13 mouse cellular contexts compared by ENCODE assay signal in the genomic region with DNA sequence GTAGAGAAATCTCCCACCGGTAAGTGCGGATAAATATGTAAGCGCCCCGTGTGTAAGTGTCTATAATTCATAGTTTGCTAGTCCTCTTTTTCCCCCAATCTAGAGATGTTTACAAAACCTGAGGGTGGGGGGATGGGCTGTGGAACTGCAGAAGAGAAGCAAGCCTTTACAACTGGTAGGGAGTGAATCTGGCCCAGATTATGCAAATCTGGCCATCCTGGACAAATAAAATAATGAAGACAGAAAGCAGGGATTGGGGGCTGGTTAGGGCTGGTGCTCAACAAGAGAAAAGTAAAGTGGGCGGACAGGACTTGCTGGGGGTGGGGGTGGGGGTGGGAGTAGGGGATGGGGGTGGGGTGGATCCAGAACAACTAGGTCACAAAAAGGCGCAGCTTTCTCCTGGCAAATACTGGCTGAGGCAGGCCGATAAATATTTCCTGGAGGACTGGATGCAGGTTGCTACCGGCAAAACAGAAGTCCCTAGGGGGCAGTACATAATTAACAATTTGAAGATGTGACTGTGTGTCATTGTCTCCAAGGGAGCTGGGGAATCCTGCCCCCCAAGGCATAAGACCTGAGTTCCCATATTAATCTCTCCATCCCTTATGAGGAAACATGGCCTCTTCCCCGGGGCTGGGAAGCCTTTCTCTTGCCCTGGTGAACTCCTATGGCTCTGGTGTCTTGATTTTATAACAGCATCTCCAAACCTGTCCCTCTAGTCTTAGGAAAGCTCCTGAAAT.
DNase-seq lines count a peak whose midpoint lies in the region; ATAC-seq and TF ChIP-seq lines count a peak whose summit lies in the region.
"Had no signal": no experiment of that assay in that cellular context is flagged by ENCODE, and none has a peak within 500 bp of the region (broad histone marks: within the 10 kb centered on the region; RNA-seq: fewer than 3 reads in every experiment).

No protein-coding gene starts in this region.

- no peak for DNase-seq in forebrain, embryonic 11.5 days (ENCODE audit: low spot score)
- peak; percentile 44 for DNase-seq in midbrain, embryonic 10.5 days (ENCODE audit: low spot score)
- DNase-seq in forebrain, embryonic 14.5 days (ENCODE audit: low spot score), result peak; percentile 63
- no peak for DNase-seq in stomach, postnatal 0 days (ENCODE audit: low spot score)
- no peak for DNase-seq in spleen, postnatal 4 days (ENCODE audit: low spot score in 2 of 2)
- DNase-seq in heart, postnatal 25 days (ENCODE audit: low spot score), result no peak
- DNase-seq: gastrocnemius, postnatal 14 days; heart, postnatal 4 days had no signal

- H3K9me3 ChIP-seq in forebrain, embryonic 11.5 days (ENCODE audit: control insufficient read depth, low read length), result no peaks in the 10 kb centered on the region
- no peaks in the 10 kb centered on the region for H3K9me3 ChIP-seq in forebrain, embryonic 16.5 days (ENCODE audit: control insufficient read depth, low read length)
- H3K9me3 ChIP-seq in midbrain, embryonic 10.5 days (replicated peaks), result 0 out of 2 replicates have a peak, but pooled peaks cover 6% of the 10 kb centered on the region
- no peaks in the 10 kb centered on the region for H3K9me3 ChIP-seq in midbrain, embryonic 16.5 days (replicated peaks; ENCODE audit: control insufficient read depth, low read length, poor library complexity, severe bottlenecking)
- H3K9me3 ChIP-seq in forebrain, embryonic 14.5 days (replicated peaks; ENCODE audit: control insufficient read depth, low read length), result 0 out of 2 replicates have a peak, but pooled peaks cover 3% of the 10 kb centered on the region
- H3K9me3 ChIP-seq in stomach, postnatal 0 days (ENCODE audit: control insufficient read depth, low read length), result no peaks in the 10 kb centered on the region

- no peak overlapping the region for H3K4me2 ChIP-seq in forebrain, embryonic 11.5 days (ENCODE audit: low read depth, low read length, severe bottlenecking)
- no peak overlapping the region for H3K4me2 ChIP-seq in forebrain, embryonic 16.5 days (ENCODE audit: low read length)
- H3K4me2 ChIP-seq in midbrain, embryonic 16.5 days (ENCODE audit: low read length), result no peak overlapping the region
- no peak overlapping the region for H3K4me2 ChIP-seq in forebrain, embryonic 14.5 days (ENCODE audit: low read length)
- H3K4me2 ChIP-seq in stomach, postnatal 0 days (replicated peaks; ENCODE audit: low read depth), result no peak overlapping the region
- H3K4me2 ChIP-seq: embryonic facial prominence, embryonic 13.5 days; limb, embryonic 12.5 days had no signal

- no peaks in the 10 kb centered on the region for H3K36me3 ChIP-seq in forebrain, embryonic 11.5 days (ENCODE audit: control insufficient read depth, insufficient read depth, low read length)
- H3K36me3 ChIP-seq in forebrain, embryonic 16.5 days (ENCODE audit: control insufficient read depth, insufficient read depth), result no peaks in the 10 kb centered on the region
- no peaks in the 10 kb centered on the region for H3K36me3 ChIP-seq in midbrain, embryonic 10.5 days
- H3K36me3 ChIP-seq in midbrain, embryonic 16.5 days (ENCODE audit: control insufficient read depth, insufficient read depth, low read length), result no peaks in the 10 kb centered on the region
- H3K36me3 ChIP-seq in forebrain, embryonic 14.5 days (ENCODE audit: control insufficient read depth, insufficient read depth, low read length), result no peaks in the 10 kb centered on the region
- no peaks in the 10 kb centered on the region for H3K36me3 ChIP-seq in stomach, postnatal 0 days (ENCODE audit: control insufficient read depth, insufficient read depth, low read length)
- H3K36me3 ChIP-seq: embryonic facial prominence, embryonic 13.5 days; limb, embryonic 12.5 days had no signal

- 39% methylated on average over 9 of the region's 9 CpGs for WGBS in forebrain, embryonic 11.5 days
- WGBS in forebrain, embryonic 16.5 days, result 41% methylated on average over 9 of the region's 9 CpGs
- 42% methylated on average over 9 of the region's 9 CpGs for WGBS in midbrain, embryonic 10.5 days
- WGBS in midbrain, embryonic 16.5 days, result 41% methylated on average over 9 of the region's 9 CpGs
- 38% methylated on average over 9 of the region's 9 CpGs for WGBS in forebrain, embryonic 14.5 days
- WGBS in stomach, postnatal 0 days, result 49% methylated on average over 9 of the region's 9 CpGs

- intact Hi-C loops in heart, postnatal 25 days (cut with DNase I), result loop anchor here (5.0 kb wide), 1 partner anchor 424 kb away; no protein-coding TSS in a partner anchor

- no peak overlapping the region for H3K27ac ChIP-seq in forebrain, embryonic 11.5 days (ENCODE audit: low read depth, low read length)
- H3K27ac ChIP-seq in forebrain, embryonic 16.5 days (ENCODE audit: low read length), result no peak overlapping the region
- H3K27ac ChIP-seq in midbrain, embryonic 10.5 days (replicated peaks), result peak overlapping the region; percentile 69
- no peak overlapping the region for H3K27ac ChIP-seq in midbrain, embryonic 16.5 days (ENCODE audit: low read length)
- no peak overlapping the region for H3K27ac ChIP-seq in forebrain, embryonic 14.5 days (ENCODE audit: low read depth, low read length)
- no peak overlapping the region for H3K27ac ChIP-seq in stomach, postnatal 0 days (replicated peaks)
- H3K27ac ChIP-seq: embryonic facial prominence, embryonic 13.5 days; limb, embryonic 12.5 days; macrophage had no signal

- no peak overlapping the region for H3K9ac ChIP-seq in forebrain, embryonic 11.5 days (ENCODE audit: low read length)
- H3K9ac ChIP-seq in forebrain, embryonic 16.5 days (replicated peaks; ENCODE audit: low read depth, low read length), result no peak overlapping the region
- H3K9ac ChIP-seq in midbrain, embryonic 16.5 days (ENCODE audit: low read depth, low read length), result no peak overlapping the region
- H3K9ac ChIP-seq in forebrain, embryonic 14.5 days (ENCODE audit: low read length), result no peak overlapping the region
- H3K9ac ChIP-seq in stomach, postnatal 0 days (ENCODE audit: low read length), result no peak overlapping the region
- H3K9ac ChIP-seq: embryonic facial prominence, embryonic 13.5 days; limb, embryonic 12.5 days had no signal

- H3K4me1 ChIP-seq in forebrain, embryonic 11.5 days (replicated peaks; ENCODE audit: control insufficient read depth, insufficient read depth, low read length), result peaks cover 9% of the 10 kb centered on the region
- H3K4me1 ChIP-seq in forebrain, embryonic 16.5 days (replicated peaks; ENCODE audit: control insufficient read depth, insufficient read depth, low read length), result peaks cover 12% of the 10 kb centered on the region
- H3K4me1 ChIP-seq in midbrain, embryonic 10.5 days, result peaks cover 30% of the 10 kb centered on the region
- H3K4me1 ChIP-seq in midbrain, embryonic 16.5 days (ENCODE audit: control insufficient read depth, insufficient read depth, low read length), result peaks cover 11% of the 10 kb centered on the region
- H3K4me1 ChIP-seq in forebrain, embryonic 14.5 days (ENCODE audit: control insufficient read depth, insufficient read depth, low read length), result peaks cover 13% of the 10 kb centered on the region
- H3K4me1 ChIP-seq in stomach, postnatal 0 days (replicated peaks; ENCODE audit: control insufficient read depth, insufficient read depth), result no peaks in the 10 kb centered on the region

- no peaks in the 10 kb centered on the region for H3K27me3 ChIP-seq in forebrain, embryonic 11.5 days (ENCODE audit: control insufficient read depth, insufficient read depth, low read length)
- H3K27me3 ChIP-seq in forebrain, embryonic 16.5 days (replicated peaks; ENCODE audit: control insufficient read depth, insufficient read depth, low read length), result no peaks in the 10 kb centered on the region
- H3K27me3 ChIP-seq in midbrain, embryonic 10.5 days (ENCODE audit: low read depth, poor library complexity, severe bottlenecking), result peaks cover 25% of the 10 kb centered on the region
- H3K27me3 ChIP-seq in midbrain, embryonic 16.5 days (ENCODE audit: control insufficient read depth, insufficient read depth, low read depth, low read length), result no peaks in the 10 kb centered on the region
- no peaks in the 10 kb centered on the region for H3K27me3 ChIP-seq in forebrain, embryonic 14.5 days (replicated peaks; ENCODE audit: control insufficient read depth, insufficient read depth, low read length)
- no peaks in the 10 kb centered on the region for H3K27me3 ChIP-seq in stomach, postnatal 0 days (ENCODE audit: control insufficient read depth, insufficient read depth, low read length)
- H3K27me3 ChIP-seq: embryonic facial prominence, embryonic 13.5 days; limb, embryonic 12.5 days had no signal

- TF ChIP-seq CTCF in stomach, postnatal 0 days (IDR thresholded peaks at IDR 0.05; ENCODE audit: low read depth), result peak; percentile 36

- ATAC-seq in forebrain, embryonic 11.5 days (replicated peaks; ENCODE audit: low FRiP score), result peak; percentile 53
- no peak for ATAC-seq in forebrain, embryonic 16.5 days
- ATAC-seq in midbrain, embryonic 16.5 days, result no peak
- peak; percentile 23; the same call in 1 of the 2 replicates for ATAC-seq in forebrain, embryonic 14.5 days
- no peak for ATAC-seq in stomach, postnatal 0 days (ENCODE audit: low FRiP score, low TSS enrichment)

- no peak overlapping the region for H3K4me3 ChIP-seq in forebrain, embryonic 11.5 days (ENCODE audit: low read depth, low read length)
- H3K4me3 ChIP-seq in forebrain, embryonic 16.5 days (replicated peaks; ENCODE audit: low read length), result no peak overlapping the region
- H3K4me3 ChIP-seq in midbrain, embryonic 10.5 days, result no peak overlapping the region
- H3K4me3 ChIP-seq in midbrain, embryonic 16.5 days (ENCODE audit: low read depth, low read length), result no peak overlapping the region
- H3K4me3 ChIP-seq in forebrain, embryonic 14.5 days (ENCODE audit: low read depth, low read length), result no peak overlapping the region
- no peak overlapping the region for H3K4me3 ChIP-seq in stomach, postnatal 0 days (ENCODE audit: low read depth, low read length)
- H3K4me3 ChIP-seq: embryonic facial prominence, embryonic 13.5 days; limb, embryonic 12.5 days had no signal

- no peak for TF ChIP-seq EP300 in stomach, postnatal 0 days (optimal IDR thresholded peaks at IDR 0.05)

Comparison
In these comparisons a context has a peak if more than half of its experiments do, and no peak if none do; other contexts are left out.
1. ATAC-seq: peak in forebrain, embryonic 11.5 days (single experiment) and forebrain, embryonic 14.5 days (single experiment); none in forebrain, embryonic 16.5 days (single experiment), midbrain, embryonic 16.5 days (single experiment) and stomach, postnatal 0 days (single experiment).
2. DNase-seq: peak in midbrain, embryonic 10.5 days (single experiment) and forebrain, embryonic 14.5 days (single experiment); none in forebrain, embryonic 11.5 days (single experiment), stomach, postnatal 0 days (single experiment), spleen, postnatal 4 days (0 of 2) and heart, postnatal 25 days (single experiment).